Mouse (Mus musculus) frontal cortex, adult 2 months (tissue): ENCODE measurements at regions not wholly inside any gene's neighbourhood (a gene's known extent, or its start where the extent isn't known, plus 50 kb on each side); places are given as distances from the start of the nearest gene placed in this dataset.

Source experiments
- DNase-seq, 2 experiments: peaks; one replicate each; pipeline ENCODE4 v3.0.0; 2022; ENCODE audit warnings: low spot score in 1 of 2; ENCODE audit errors: extremely low spot score in 1 of 2

- DNase-seq, result no peak
Measured at GRCm38 (mm10) chr8:128103380-128103779, 255.0 kb upstream of the Nrp1 start.

GRCm38 (mm10) chr8:128106569-128106968 lies 251.8 kb upstream of the Nrp1 start:
- no peak for DNase-seq

GRCm38 (mm10) chr8:128107041-128107440 lies 251.4 kb upstream of the Nrp1 start:
- DNase-seq, result no peak

- peak in 1 of 2 experiments; percentile 7 for DNase-seq
Measured at GRCm38 (mm10) chr8:128109036-128109435, 249.4 kb upstream of the Nrp1 start.

- no peak for DNase-seq
Measured at GRCm38 (mm10) chr8:128111132-128111531, 247.3 kb upstream of the Nrp1 start.

GRCm38 (mm10) chr8:128113116-128113515 lies 245.3 kb upstream of the Nrp1 start:
- no peak for DNase-seq

GRCm38 (mm10) chr8:128141290-128141966 lies 217.0 kb upstream of the Nrp1 start:
- no peak for DNase-seq

GRCm38 (mm10) chr8:128148351-128148942 lies 210.0 kb upstream of the Nrp1 start:
- DNase-seq, result no peak

- DNase-seq, result no peak
Measured at GRCm38 (mm10) chr8:128155604-128156003, 202.8 kb upstream of the Nrp1 start.

GRCm38 (mm10) chr8:128156221-128156620 lies 202.2 kb upstream of the Nrp1 start:
- no peak for DNase-seq

GRCm38 (mm10) chr8:128162857-128163256 lies 195.5 kb upstream of the Nrp1 start:
- no peak for DNase-seq

GRCm38 (mm10) chr8:128164976-128165375 lies 193.4 kb upstream of the Nrp1 start:
- peak; percentile 83 to 89 for DNase-seq

- DNase-seq, result no peak
Measured at GRCm38 (mm10) chr8:128165591-128165990, 192.8 kb upstream of the Nrp1 start.

- DNase-seq, result no peak
Measured at GRCm38 (mm10) chr8:128166097-128166496, 192.3 kb upstream of the Nrp1 start.

- peak; percentile 57 to 73 for DNase-seq
Measured at GRCm38 (mm10) chr8:128168819-128169218, 189.6 kb upstream of the Nrp1 start.

GRCm38 (mm10) chr8:128171116-128171515 lies 187.3 kb upstream of the Nrp1 start:
- no peak for DNase-seq

GRCm38 (mm10) chr8:128180214-128180613 lies 178.2 kb upstream of the Nrp1 start:
- DNase-seq, result no peak

- DNase-seq, result no peak
Measured at GRCm38 (mm10) chr8:128183081-128183480, 175.3 kb upstream of the Nrp1 start.

GRCm38 (mm10) chr8:128188321-128188720 lies 170.1 kb upstream of the Nrp1 start:
- DNase-seq, result no peak

- peak in 1 of 2 experiments; percentile 35 for DNase-seq
Measured at GRCm38 (mm10) chr8:128193293-128193887, 165.0 kb upstream of the Nrp1 start.

- no peak for DNase-seq
Measured at GRCm38 (mm10) chr8:128200815-128201214, 157.6 kb upstream of the Nrp1 start.

- no peak for DNase-seq
Measured at GRCm38 (mm10) chr8:128201635-128202034, 156.8 kb upstream of the Nrp1 start.
